In genomic region chr9:45499267-45499666, GRCm38 (mm10) we compare ENCODE assay signal across 13 mouse cellular contexts.
DNase-seq lines count a peak whose midpoint lies in the region; ATAC-seq lines count a peak whose summit lies in the region.
"Had no signal": no experiment of that assay in that cellular context is flagged by ENCODE, and none has a peak within 500 bp of the region (broad histone marks: within the 10 kb centered on the region; RNA-seq: fewer than 3 reads in every experiment).

No protein-coding gene starts in this region.

- H3K36me3 ChIP-seq in hindbrain, embryonic 15.5 days = no peaks in the 10 kb centered on the region
- no peaks in the 10 kb centered on the region for H3K36me3 ChIP-seq in hindbrain, embryonic 11.5 days (ENCODE audit: control insufficient read depth, insufficient read depth, low read length)
- no peaks in the 10 kb centered on the region for H3K36me3 ChIP-seq in hindbrain, embryonic 16.5 days (ENCODE audit: control insufficient read depth, insufficient read depth, low read length)
- H3K36me3 ChIP-seq in stomach, embryonic 16.5 days (ENCODE audit: control insufficient read depth, insufficient read depth, low read length) = no peaks in the 10 kb centered on the region
- H3K36me3 ChIP-seq: liver, embryonic 12.5 days had no signal

- H3K4me2 ChIP-seq in hindbrain, embryonic 15.5 days = no peak overlapping the region
- no peak overlapping the region for H3K4me2 ChIP-seq in hindbrain, embryonic 11.5 days (replicated peaks; ENCODE audit: low read depth, low read length)
- H3K4me2 ChIP-seq in hindbrain, embryonic 16.5 days (ENCODE audit: low read length) = no peak overlapping the region
- no peak overlapping the region for H3K4me2 ChIP-seq in stomach, embryonic 16.5 days (ENCODE audit: low read depth, low read length)
- H3K4me2 ChIP-seq: liver, embryonic 12.5 days had no signal

- DNase-seq in hindbrain, embryonic 11.5 days (ENCODE audit: low spot score) = no peak
- peak; percentile 36 for DNase-seq in right cerebral cortex, adult 18-20 months
- no peak for DNase-seq in right cerebral cortex, postnatal 25 days
- no peak for DNase-seq in layer of hippocampus, adult 9-10 months (ENCODE audit: low spot score)
- DNase-seq: cerebellum, adult 11-12 months; gastrocnemius, postnatal 25 days; lung, postnatal 4 days; thymus, postnatal 14 days had no signal

- H3K4me3 ChIP-seq in hindbrain, embryonic 15.5 days = no peak overlapping the region
- no peak overlapping the region for H3K4me3 ChIP-seq in hindbrain, embryonic 11.5 days (ENCODE audit: low read depth, low read length)
- H3K4me3 ChIP-seq in hindbrain, embryonic 16.5 days (ENCODE audit: low read length) = no peak overlapping the region
- no peak overlapping the region for H3K4me3 ChIP-seq in stomach, embryonic 16.5 days (replicated peaks; ENCODE audit: low read length)
- H3K4me3 ChIP-seq: liver, embryonic 12.5 days had no signal

- no peaks in the 10 kb centered on the region for H3K27me3 ChIP-seq in hindbrain, embryonic 15.5 days
- no peaks in the 10 kb centered on the region for H3K27me3 ChIP-seq in hindbrain, embryonic 11.5 days (ENCODE audit: control insufficient read depth, insufficient read depth, low read length)
- no peaks in the 10 kb centered on the region for H3K27me3 ChIP-seq in hindbrain, embryonic 16.5 days (replicated peaks; ENCODE audit: control insufficient read depth, insufficient read depth, low read length)
- no peaks in the 10 kb centered on the region for H3K27me3 ChIP-seq in stomach, embryonic 16.5 days (ENCODE audit: control insufficient read depth, insufficient read depth, low read length)

- 42% methylated on average over 10 of the region's 10 CpGs for whole genome bisulfite sequencing in hindbrain, embryonic 15.5 days
- 64% methylated on average over 10 of the region's 10 CpGs for WGBS in hindbrain, embryonic 11.5 days
- 50% methylated on average over 10 of the region's 10 CpGs for WGBS in hindbrain, embryonic 16.5 days
- WGBS in stomach, embryonic 16.5 days = 29% methylated on average over 10 of the region's 10 CpGs

- peaks cover 32% of the 10 kb centered on the region for H3K4me1 ChIP-seq in hindbrain, embryonic 15.5 days (replicated peaks)
- H3K4me1 ChIP-seq in hindbrain, embryonic 11.5 days (replicated peaks; ENCODE audit: control insufficient read depth, insufficient read depth, low read length) = 0 out of 2 replicates have a peak, but pooled peaks cover 3% of the 10 kb centered on the region
- H3K4me1 ChIP-seq in hindbrain, embryonic 16.5 days (ENCODE audit: control insufficient read depth, insufficient read depth, low read depth, low read length) = peaks cover 9% of the 10 kb centered on the region
- H3K4me1 ChIP-seq in stomach, embryonic 16.5 days (ENCODE audit: control insufficient read depth, insufficient read depth, low read length) = peaks cover 11% of the 10 kb centered on the region; the same call in 1 of the 2 replicates

- H3K27ac ChIP-seq in hindbrain, embryonic 15.5 days (replicated peaks) = 0 out of 2 replicates have a peak overlapping the region, but pooled peaks have one; percentile 18
- no peak overlapping the region for H3K27ac ChIP-seq in hindbrain, embryonic 11.5 days (ENCODE audit: low read depth, low read length)
- no peak overlapping the region for H3K27ac ChIP-seq in hindbrain, embryonic 16.5 days (ENCODE audit: low read depth, low read length)
- H3K27ac ChIP-seq in stomach, embryonic 16.5 days (ENCODE audit: low read length) = peak overlapping the region; percentile 89
- H3K27ac ChIP-seq: liver, embryonic 12.5 days had no signal

- ATAC-seq in hindbrain, embryonic 15.5 days (ENCODE audit: low FRiP score, low read depth) = peak; percentile 35; the same call in 1 of the 2 replicates
- no peak for ATAC-seq in hindbrain, embryonic 11.5 days (ENCODE audit: low FRiP score)
- ATAC-seq in hindbrain, embryonic 16.5 days = 0 out of 2 replicates have a peak, but pooled peaks have one; percentile 37
- ATAC-seq in stomach, embryonic 16.5 days (ENCODE audit: insufficient read depth, low FRiP score) = no peak; the same call in 1 of the 2 replicates
- no peak for ATAC-seq in megakaryocyte, adult 5-6 weeks (ENCODE audit: poor library complexity, severe bottlenecking)
- ATAC-seq: liver, embryonic 12.5 days had no signal

- H3K9ac ChIP-seq in hindbrain, embryonic 15.5 days = no peak overlapping the region
- no peak overlapping the region for H3K9ac ChIP-seq in hindbrain, embryonic 11.5 days (ENCODE audit: low read depth, low read length)
- peak overlapping the region; percentile 8; the same call in 1 of the 2 replicates for H3K9ac ChIP-seq in hindbrain, embryonic 16.5 days (ENCODE audit: low read depth, low read length)
- peak overlapping the region; percentile 46 for H3K9ac ChIP-seq in stomach, embryonic 16.5 days (ENCODE audit: low read length)
- H3K9ac ChIP-seq: liver, embryonic 12.5 days had no signal

- no peaks in the 10 kb centered on the region for H3K9me3 ChIP-seq in hindbrain, embryonic 15.5 days
- H3K9me3 ChIP-seq in hindbrain, embryonic 11.5 days (ENCODE audit: control insufficient read depth, low read length) = no peaks in the 10 kb centered on the region
- H3K9me3 ChIP-seq in hindbrain, embryonic 16.5 days (ENCODE audit: control insufficient read depth, low read length) = no peaks in the 10 kb centered on the region
- H3K9me3 ChIP-seq in stomach, embryonic 16.5 days (replicated peaks; ENCODE audit: control insufficient read depth, low read length) = no peaks in the 10 kb centered on the region
- H3K9me3 ChIP-seq: liver, embryonic 12.5 days had no signal

Comparison
In these comparisons a context has a peak if more than half of its experiments do, and no peak if none do; other contexts are left out.
1. ATAC-seq: peak in hindbrain, embryonic 15.5 days (single experiment) and hindbrain, embryonic 16.5 days (single experiment); none in hindbrain, embryonic 11.5 days (single experiment), stomach, embryonic 16.5 days (single experiment) and megakaryocyte, adult 5-6 weeks (single experiment).
2. H3K27ac ChIP-seq: peak in hindbrain, embryonic 15.5 days (single experiment) and stomach, embryonic 16.5 days (single experiment); none in hindbrain, embryonic 11.5 days (single experiment) and hindbrain, embryonic 16.5 days (single experiment).
3. H3K9ac ChIP-seq: peak in hindbrain, embryonic 16.5 days (single experiment) and stomach, embryonic 16.5 days (single experiment); none in hindbrain, embryonic 15.5 days (single experiment) and hindbrain, embryonic 11.5 days (single experiment).